In the genomic region with DNA sequence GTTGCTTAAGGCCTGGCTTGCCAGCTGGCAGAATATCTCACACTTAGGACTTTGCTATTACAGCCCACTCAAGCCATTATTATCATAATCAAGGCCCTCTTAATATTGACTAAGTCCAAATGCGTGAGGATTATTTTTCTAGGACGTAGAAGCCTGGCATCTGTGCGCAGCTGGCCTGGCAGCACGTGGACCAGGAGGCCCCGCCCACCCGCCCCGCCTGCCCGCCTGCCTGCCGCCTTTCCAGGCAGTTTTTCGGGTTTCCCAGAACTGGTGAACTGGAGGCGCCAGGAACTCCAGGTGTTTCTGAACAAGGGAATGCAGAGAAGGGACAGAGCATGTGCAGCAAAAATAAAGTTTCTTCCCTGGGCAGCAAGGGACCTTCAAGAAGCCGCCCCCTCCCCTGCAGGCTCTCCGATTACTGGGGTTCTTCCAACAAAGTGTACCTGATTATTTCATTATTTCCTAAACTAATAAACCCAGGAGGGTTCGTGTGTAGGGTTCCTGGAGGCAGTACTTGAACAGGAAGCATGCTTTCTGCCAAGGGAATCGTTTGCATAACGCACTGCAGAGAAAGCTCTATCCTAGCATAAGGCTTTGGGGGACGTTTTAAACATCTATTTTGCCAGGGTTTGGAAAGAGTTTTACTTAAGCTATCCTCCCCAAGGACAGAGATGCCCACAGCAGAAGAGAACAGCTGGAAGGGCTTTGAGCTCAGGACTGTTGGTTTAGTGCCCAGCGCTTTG, we compare ENCODE assay signal across 8 mouse cellular contexts. TPM values are rescaled to one million over a fixed set of nuclear protein-coding genes. Genes with fewer than 3 reads are reported as not detected.
DNase-seq lines count a peak whose midpoint lies in the region; ATAC-seq lines count a peak whose summit lies in the region.

No protein-coding gene starts in this region.

- WGBS in heart, embryonic 14.5 days = 22% methylated on average over 18 of the region's 18 CpGs

- peak overlapping the region in 1 of 2 experiments; percentile 43; a peak in 1 of 4 replicates for H3K27ac ChIP-seq in heart, embryonic 14.5 days (replicated peaks in 1 of 2; ENCODE audit: control insufficient read depth in 1 of 2, insufficient read depth in 1 of 2, low read depth in 2 of 2, low read length in 2 of 2)

- H3K9ac ChIP-seq in heart, embryonic 14.5 days (ENCODE audit: low read length) = peak overlapping the region; percentile 42; the same call in 1 of the 2 replicates

- peak overlapping the region; percentile 48 for H3K4me2 ChIP-seq in heart, embryonic 14.5 days (ENCODE audit: low read length)

- H3K4me3 ChIP-seq in heart, embryonic 14.5 days (ENCODE audit: control insufficient read depth in 1 of 2, insufficient read depth in 1 of 2, low read depth in 1 of 2, low read length in 2 of 2) = no peak overlapping the region

- peaks cover 13% of the 10 kb centered on the region in 2 experiments for H3K4me1 ChIP-seq in heart, embryonic 14.5 days (ENCODE audit: control insufficient read depth in 2 of 2, insufficient read depth in 2 of 2, low read length in 2 of 2)

- H3K27me3 ChIP-seq in heart, embryonic 14.5 days (ENCODE audit: control insufficient read depth, insufficient read depth, low read length) = no peaks in the 10 kb centered on the region

- no peaks in the 10 kb centered on the region for H3K9me3 ChIP-seq in heart, embryonic 14.5 days (ENCODE audit: control insufficient read depth, low read length)

- ATAC-seq in heart, embryonic 14.5 days (ENCODE audit: insufficient number of reproducible peaks, insufficient read depth, low FRiP score, low read depth) = no peak
- peak; percentile 54 for ATAC-seq in megakaryocyte-erythroid progenitor cell, adult 5-6 weeks (replicated peaks; ENCODE audit: low FRiP score, low TSS enrichment, poor library complexity, severe bottlenecking)

- DNase-seq in ovary, postnatal 36 days (ENCODE audit: low spot score) = peak; percentile 25
- DNase-seq in ovary, postnatal 14 days (ENCODE audit: low spot score) = no peak
- DNase-seq in kidney, postnatal 14 days = peak; percentile 56
- DNase-seq in thymus, postnatal 4 days = no peak
- no peak for DNase-seq in layer of hippocampus, adult 8-10 months (ENCODE audit: low spot score in 2 of 2)
- no peak for DNase-seq in left cerebral cortex, adult 9 months (ENCODE audit: low spot score in 2 of 2)

- H3K36me3 ChIP-seq in heart, embryonic 14.5 days (ENCODE audit: control insufficient read depth, insufficient read depth, low read length) = no peaks in the 10 kb centered on the region

RNA-seq across cellular contexts. Expression of a gene that starts 8.4 kb away (rescaled TPM):
- 0.93 and 1.7 TPM in 2 replicates for polyA plus RNA-seq in heart, embryonic 14.5 days (2014; fragmentation: Nextera tagmentation; extraction: Ambion mirVana)
- 1.6 and 2.3 TPM in 2 replicates for total RNA-seq in megakaryocyte-erythroid progenitor cell, adult 5-6 weeks (2014; fragmentation: Nextera tagmentation)
- not detected in 2 replicates for total RNA-seq in megakaryocyte-erythroid progenitor cell, adult 5-6 weeks (2017)
- under 1 TPM in 2 of 4 experiments, not detected in 2; 0.54 to 0.79 TPM for total RNA-seq in layer of hippocampus, adult 8-10 months (2022)

RNA-seq across cellular contexts. Expression of a gene that starts 10.1 kb away (rescaled TPM):
- polyA plus RNA-seq in heart, embryonic 14.5 days (2014; fragmentation: Nextera tagmentation; extraction: Ambion mirVana) = 0.23 TPM in 1 of 2 replicates, not detected in the other
- 3.1 TPM in 1 of 2 replicates, not detected in the other for total RNA-seq in megakaryocyte-erythroid progenitor cell, adult 5-6 weeks (2014; fragmentation: Nextera tagmentation)
- not detected in 2 replicates for total RNA-seq in megakaryocyte-erythroid progenitor cell, adult 5-6 weeks (2017)
- total RNA-seq in layer of hippocampus, adult 8-10 months (2022) = 1 to 10 TPM in 2 of 4 experiments, under 1 TPM in 2; 0.52 to 2.0 (median 0.88) TPM

RNA-seq across cellular contexts. Expression of a gene that starts 28.1 kb away (rescaled TPM):
- polyA plus RNA-seq in heart, embryonic 14.5 days (2014; fragmentation: Nextera tagmentation; extraction: Ambion mirVana) = 86.1 and 88.6 TPM in 2 replicates
- total RNA-seq in megakaryocyte-erythroid progenitor cell, adult 5-6 weeks (2014; fragmentation: Nextera tagmentation) = 207 and 252 TPM in 2 replicates
- 203 and 254 TPM in 2 replicates for total RNA-seq in megakaryocyte-erythroid progenitor cell, adult 5-6 weeks (2017)
- total RNA-seq in layer of hippocampus, adult 8-10 months (2022) = 10 to 100 TPM in 3 of 4 experiments, 1 to 10 TPM in 1; 9.9 to 23.4 (median 17.1) TPM

RNA-seq across cellular contexts. Expression of a gene that starts 37.9 kb away (rescaled TPM):
- polyA plus RNA-seq in heart, embryonic 14.5 days (2014; fragmentation: Nextera tagmentation; extraction: Ambion mirVana) = 457 and 563 TPM in 2 replicates
- not detected in 2 replicates for total RNA-seq in megakaryocyte-erythroid progenitor cell, adult 5-6 weeks (2014; fragmentation: Nextera tagmentation)
- not detected in 2 replicates for total RNA-seq in megakaryocyte-erythroid progenitor cell, adult 5-6 weeks (2017)
- total RNA-seq in layer of hippocampus, adult 8-10 months (2022) = 10 to 100 TPM; 34.6 to 42.2 (median 40.3) TPM

RNA-seq across cellular contexts. Expression of a gene that starts 56.0 kb away (rescaled TPM):
- polyA plus RNA-seq in heart, embryonic 14.5 days (2014; fragmentation: Nextera tagmentation; extraction: Ambion mirVana) = 9.5 and 11.2 TPM in 2 replicates
- total RNA-seq in megakaryocyte-erythroid progenitor cell, adult 5-6 weeks (2014; fragmentation: Nextera tagmentation) = 9.9 and 10.7 TPM in 2 replicates
- total RNA-seq in megakaryocyte-erythroid progenitor cell, adult 5-6 weeks (2017) = 26.4 and 28.1 TPM in 2 replicates
- under 1 TPM in 1 of 4 experiments, not detected in 3; 0.13 TPM for total RNA-seq in layer of hippocampus, adult 8-10 months (2022)

Comparison
In these comparisons a context has a peak if more than half of its experiments do, and no peak if none do; other contexts are left out.
1. DNase-seq: peak in ovary, postnatal 36 days (single experiment) and kidney, postnatal 14 days (single experiment); none in ovary, postnatal 14 days (single experiment), thymus, postnatal 4 days (single experiment), layer of hippocampus, adult 8-10 months (0 of 2) and left cerebral cortex, adult 9 months (0 of 2).
2. RNA of a gene that starts 28.1 kb away (total RNA-seq): 203 to 254 TPM in megakaryocyte-erythroid progenitor cell, adult 5-6 weeks; 9.9 to 23.4 TPM in layer of hippocampus, adult 8-10 months; every median in the first group is over 4 times any median in the second.